Mouse (Mus musculus) testis, adult 2 months (tissue): ENCODE measurements at regions not wholly inside any gene's neighbourhood (a gene's known extent, or its start where the extent isn't known, plus 50 kb on each side); places are given as distances from the start of the nearest gene placed in this dataset.

ENCODE experiments used
- H3K27ac ChIP-seq: fragments of 200-500 bp; 2 replicates; pipeline ENCODE4 v1.5.1; 2012; ENCODE audit warnings: low read depth, low read length; ENCODE audit not compliant: control insufficient read depth, insufficient read depth
- H3K27me3 ChIP-seq: fragments of 200-500 bp; 2 replicates; pipeline ENCODE4 v1.6.1; 2012; ENCODE audit warnings: mild to moderate bottlenecking, low read length, moderate library complexity; ENCODE audit not compliant: control insufficient read depth, insufficient read depth
- H3K36me3 ChIP-seq: fragments of 200-500 bp; 2 replicates; pipeline ENCODE4 v1.6.1; 2012; ENCODE audit warnings: mild to moderate bottlenecking, low read length; ENCODE audit not compliant: control insufficient read depth, insufficient read depth
- H3K4me1 ChIP-seq: fragments of 200-500 bp; 2 replicates; pipeline ENCODE4 v1.6.1; 2012; ENCODE audit warnings: low read length; ENCODE audit not compliant: control insufficient read depth, insufficient read depth
- H3K4me3 ChIP-seq: fragments of 200-500 bp; 2 replicates; pipeline ENCODE4 v1.5.1; 2012; ENCODE audit warnings: low read depth, mild to moderate bottlenecking, low read length, moderate library complexity, mixed read lengths; ENCODE audit not compliant: control insufficient read depth
- CTCF ChIP-seq: fragments of 200-500 bp; IDR thresholded peaks from 2 replicates; pipeline ENCODE4 v1.5.1; 2012; ENCODE audit warnings: low read depth, mild to moderate bottlenecking, inconsistent platforms, low read length, moderate library complexity; ENCODE audit not compliant: control insufficient read depth, insufficient read depth, insufficient replicate concordance
- POLR2A ChIP-seq: fragments of 200-500 bp; IDR thresholded peaks from 2 replicates; pipeline ENCODE4 v1.6.1; 2012; ENCODE audit warnings: low read depth, mild to moderate bottlenecking, inconsistent platforms, low read length, moderate library complexity; ENCODE audit not compliant: control insufficient read depth

GRCm38 (mm10) chr10:117940441-117941265, 94.8 kb upstream of the Rap1b start:
- no peaks in the 10 kb centered on the region for H3K36me3 ChIP-seq
- no peak overlapping the region for H3K4me3 ChIP-seq
- TF ChIP-seq CTCF (no peak), POLR2A (no peak)
- no peaks in the 10 kb centered on the region for H3K27me3 ChIP-seq
- H3K4me1 ChIP-seq = no peaks in the 10 kb centered on the region
- H3K27ac ChIP-seq = no peak overlapping the region

- Histone ChIP-seq H3K36me3 (no peaks in the 10 kb centered on the region), H3K4me1 (no peaks in the 10 kb centered on the region), H3K4me3 (no peak overlapping the region), H3K27me3 (no peaks in the 10 kb centered on the region), H3K27ac (no peak overlapping the region)
- no peak for TF ChIP-seq CTCF
- TF ChIP-seq POLR2A = no peak
Observed at GRCm38 (mm10) chr10:117941266-117941651, 95.4 kb upstream of the Rap1b start.

GRCm38 (mm10) chr10:117943702-117944307, 98.0 kb upstream of the Rap1b start:
- no peaks in the 10 kb centered on the region for H3K27me3 ChIP-seq
- no peak overlapping the region for H3K4me3 ChIP-seq
- no peak for TF ChIP-seq POLR2A
- no peak overlapping the region for H3K27ac ChIP-seq
- no peaks in the 10 kb centered on the region; the same call in 1 of the 2 replicates for H3K4me1 ChIP-seq
- H3K36me3 ChIP-seq = no peaks in the 10 kb centered on the region

GRCm38 (mm10) chr10:117947191-117947590, 101.4 kb upstream of the Rap1b start:
- Histone ChIP-seq H3K36me3 (no peaks in the 10 kb centered on the region), H3K4me1 (peaks cover 7% of the 10 kb centered on the region), H3K27ac (no peak overlapping the region), H3K4me3 (peak overlapping the region; percentile 15; the same call in 1 of the 2 replicates), H3K27me3 (no peaks in the 10 kb centered on the region)
- TF ChIP-seq POLR2A = no peak

- Histone ChIP-seq H3K27me3 (no peaks in the 10 kb centered on the region), H3K4me1 (peaks cover 10% of the 10 kb centered on the region), H3K36me3 (no peaks in the 10 kb centered on the region), H3K4me3 (no peak overlapping the region), H3K27ac (no peak overlapping the region)
- TF ChIP-seq CTCF (no peak), POLR2A (no peak)
Observed at GRCm38 (mm10) chr10:117947911-117948310, 102.1 kb upstream of the Rap1b start.

GRCm38 (mm10) chr10:117952116-117953025, 106.5 kb upstream of the Rap1b start:
- Histone ChIP-seq H3K36me3 (no peaks in the 10 kb centered on the region), H3K27ac (peak overlapping the region; percentile 56), H3K4me1 (peaks cover 10% of the 10 kb centered on the region), H3K4me3 (peak overlapping the region; percentile 88), H3K27me3 (no peaks in the 10 kb centered on the region)
- TF ChIP-seq POLR2A (peak; percentile 85), CTCF (no peak)

GRCm38 (mm10) chr10:117953026-117953711, 107.3 kb upstream of the Rap1b start:
- no peak overlapping the region for H3K4me3 ChIP-seq

More at GRCm38 (mm10) chr10:117953026-117953711, 107.3 kb upstream of the Rap1b start:
- Histone ChIP-seq H3K27me3 (no peaks in the 10 kb centered on the region), H3K27ac (no peak overlapping the region), H3K36me3 (no peaks in the 10 kb centered on the region), H3K4me1 (peaks cover 10% of the 10 kb centered on the region)
- no peak for TF ChIP-seq CTCF
- no peak for TF ChIP-seq POLR2A
